Mouse (Mus musculus): Measurements from ENCODE around the gene Mrpl2.

The Mrpl2 gene

GRCm38 (mm10) chr17:46627409-46627808, 18.6 kb upstream of the Mrpl2 start:
- DNase-seq (ENCODE audit: low spot score in 2 of 2): no peak

GRCm38 (mm10) chr17:46628471-46628790, 17.6 kb upstream of the Mrpl2 start:
- no peak for DNase-seq (ENCODE audit: low spot score in 2 of 2)

DNA sequence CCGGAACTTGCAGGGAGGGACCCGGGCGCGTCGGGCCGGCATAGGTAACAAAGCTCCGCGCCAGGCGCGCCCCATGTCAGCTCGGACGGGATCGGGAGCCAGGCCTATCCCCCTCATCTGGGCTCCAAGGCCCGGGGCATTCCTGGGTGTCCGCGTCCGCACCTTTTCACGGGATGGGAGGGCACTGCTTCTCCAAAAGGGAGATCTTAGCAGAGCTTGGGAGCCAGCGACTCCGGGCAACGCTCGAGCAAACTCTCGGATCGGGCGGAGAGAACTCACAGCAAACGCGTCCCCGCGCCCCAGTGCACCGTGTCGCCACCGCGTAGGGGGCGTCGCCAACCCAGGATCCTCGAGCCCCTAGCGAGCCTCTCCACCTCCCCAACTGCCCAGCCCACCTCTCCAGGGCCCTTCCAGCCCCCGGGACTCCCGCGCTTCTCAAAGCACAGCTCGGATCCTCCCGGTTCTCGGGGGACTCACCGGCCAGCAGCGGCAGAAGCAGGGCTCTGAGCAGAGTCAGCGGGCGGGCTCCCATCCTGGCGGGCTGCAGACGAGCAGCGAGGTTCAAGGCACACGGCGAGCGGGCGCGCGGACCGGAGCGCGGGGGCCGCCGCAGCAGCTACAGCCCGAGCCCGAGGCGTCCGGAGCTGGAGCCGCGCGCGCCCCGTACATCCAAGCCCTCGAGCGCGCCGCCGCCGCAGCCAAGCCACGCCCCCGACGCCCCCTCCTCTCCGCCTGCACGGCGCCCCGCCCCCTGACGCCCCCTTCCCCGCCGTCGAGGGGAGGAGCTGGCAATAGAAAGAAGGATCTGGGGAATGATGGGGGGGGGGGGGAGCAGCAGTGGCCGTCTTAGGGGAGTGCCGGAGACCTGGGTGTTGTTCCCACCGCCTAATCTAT, 17.0 kb upstream of the Mrpl2 start, which contains the start of gene Ptk7:
Gene Ptk7, minus strand, starts transcription at position 714 of the 894 bp plus-strand sequence.
- DNase-seq (ENCODE audit: low spot score in 2 of 2): peak; percentile 49 to 53

- no peak for DNase-seq (ENCODE audit: low spot score in 2 of 2)
These were observed 16.2 kb upstream of the Mrpl2 start for GRCm38 (mm10) chr17:46629685-46630441.

- peak; percentile 67 to 80 for DNase-seq (ENCODE audit: low spot score in 2 of 2)
These were observed 9.1 kb upstream of the Mrpl2 start for GRCm38 (mm10) chr17:46636831-46637523.

DNA sequence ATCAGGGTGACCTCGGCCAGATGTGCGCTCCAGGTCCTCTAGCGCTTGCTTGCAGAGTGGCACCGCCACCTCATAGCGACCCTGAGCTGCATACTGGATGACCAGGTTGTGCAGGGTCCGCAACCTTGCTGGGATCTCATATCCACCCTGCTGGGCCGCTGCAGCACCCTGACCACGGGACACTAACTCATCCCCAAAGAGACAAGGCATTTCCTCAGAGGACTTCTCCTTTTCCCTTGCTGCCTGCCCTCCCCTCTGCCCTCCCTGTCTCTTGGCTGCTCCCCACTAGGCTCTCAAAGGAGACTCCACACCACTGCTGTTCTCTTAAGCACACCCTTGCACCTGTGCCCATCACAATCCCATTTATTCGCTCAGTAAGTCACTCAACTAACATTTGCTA, 6.1 kb upstream of the Mrpl2 start:
- no peak for DNase-seq (ENCODE audit: low spot score in 2 of 2)

GRCm38 (mm10) chr17:46642060-46642459, 4.0 kb upstream of the Mrpl2 start:
- DNase-seq (ENCODE audit: low spot score in 2 of 2): no peak

DNA sequence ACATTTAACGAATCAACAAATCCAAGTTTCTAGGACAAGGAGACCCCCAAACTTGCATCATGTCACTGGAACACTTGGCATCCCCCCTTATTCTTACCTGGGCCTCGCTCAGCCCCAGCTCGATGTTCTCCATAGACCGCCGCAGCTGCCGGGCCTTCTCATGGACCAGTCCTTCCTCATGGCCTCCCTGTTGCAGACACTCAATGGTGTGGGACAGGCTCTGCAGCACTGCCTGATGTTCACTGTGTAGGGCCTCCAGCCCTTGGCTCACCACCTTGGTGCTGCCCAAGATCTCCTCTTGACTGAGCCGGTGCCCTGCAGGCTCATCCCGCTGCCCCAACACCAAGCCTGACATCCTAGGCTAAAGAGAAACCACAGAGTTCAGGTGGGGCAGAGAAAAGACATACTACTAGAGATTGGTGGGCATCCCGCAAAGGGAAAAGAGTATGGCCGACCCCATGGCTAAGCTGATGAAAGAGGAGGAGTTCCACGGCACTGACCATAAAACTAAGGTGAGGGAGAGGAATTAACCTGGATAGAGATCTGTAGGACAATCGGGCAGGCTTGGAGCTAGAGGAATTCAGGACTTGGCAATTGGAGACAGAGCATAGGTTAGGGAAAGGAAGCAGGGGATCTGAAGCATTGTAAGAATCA, 1.8 kb upstream of the Mrpl2 start:
- no peak for DNase-seq (ENCODE audit: low spot score in 2 of 2)

GRCm38 (mm10) chr17:46644916-46645475, 1.0 kb upstream of the Mrpl2 start:
- DNase-seq (ENCODE audit: low spot score in 2 of 2): peak in 1 of 2 experiments; percentile 24

DNA sequence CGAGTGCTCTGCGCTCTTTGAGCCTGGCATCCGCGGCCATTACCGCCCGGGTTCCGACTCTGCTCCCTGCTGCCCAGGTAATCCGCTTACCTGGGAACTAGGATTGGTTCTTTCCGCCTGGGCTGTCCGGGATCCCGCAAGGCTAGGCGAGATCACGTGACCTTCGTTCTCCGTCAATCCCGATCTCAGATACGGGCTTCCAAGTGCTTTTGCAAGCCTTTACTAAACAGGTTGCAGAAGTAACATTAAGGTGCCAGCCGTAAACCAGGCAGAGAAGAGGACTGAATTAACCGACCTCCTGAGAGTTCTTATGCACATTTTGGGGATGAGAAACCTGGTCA, 263 bp downstream of the Mrpl2 start:
- DNase-seq (ENCODE audit: low spot score in 2 of 2): no peak

GRCm38 (mm10) chr17:46647279-46647678, 1.2 kb downstream of the Mrpl2 start:
- DNase-seq (ENCODE audit: low spot score in 2 of 2): no peak

DNA sequence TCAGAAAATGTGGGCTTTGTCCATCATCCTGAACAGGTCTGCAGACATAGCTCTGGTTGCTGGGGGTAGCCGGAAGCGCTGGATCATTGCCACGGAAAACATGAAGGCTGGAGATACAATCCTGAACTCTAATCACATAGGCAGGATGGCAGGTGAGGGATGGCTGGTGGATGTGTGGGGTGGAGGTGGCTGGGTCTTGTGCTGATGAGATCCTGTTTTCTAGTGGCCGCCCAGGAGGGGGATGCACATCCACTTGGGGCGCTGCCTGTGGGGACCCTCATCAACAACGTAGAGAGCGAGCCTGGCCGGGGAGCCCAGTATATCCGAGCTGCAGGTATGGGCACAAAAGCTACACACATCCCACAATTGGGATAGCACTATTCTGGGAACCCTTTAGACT, 2.4 kb downstream of the Mrpl2 start:
- DNase-seq (ENCODE audit: low spot score in 2 of 2): no peak

DNA sequence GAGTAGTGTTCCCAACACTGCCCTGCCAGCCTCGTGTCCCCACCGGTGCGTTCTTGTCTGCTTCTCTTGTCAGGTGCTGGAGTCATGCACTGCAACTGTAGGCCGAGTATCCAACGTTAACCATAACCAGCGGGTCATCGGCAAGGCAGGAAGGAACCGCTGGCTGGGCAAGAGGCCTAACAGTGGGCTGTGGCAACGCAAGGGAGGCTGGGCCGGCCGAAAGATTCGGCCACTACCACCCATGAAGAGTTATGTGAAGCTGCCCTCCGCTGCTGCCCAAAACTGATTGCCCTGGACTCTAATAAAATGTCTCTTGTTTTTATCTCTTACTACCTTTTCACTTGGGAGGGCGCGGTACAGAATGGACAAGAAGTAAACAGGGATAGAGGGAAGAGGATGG, 3.8 kb downstream of the Mrpl2 start:
- DNase-seq (ENCODE audit: low spot score in 2 of 2): no peak

- peak; percentile 88 to 90 for DNase-seq (ENCODE audit: low spot score in 2 of 2)
These were observed 4.4 kb downstream of the Mrpl2 start, which contains the start of gene Cul7 for GRCm38 (mm10) chr17:46650232-46651031. Cul7 (plus strand) TSS chr17:46650337.

DNA sequence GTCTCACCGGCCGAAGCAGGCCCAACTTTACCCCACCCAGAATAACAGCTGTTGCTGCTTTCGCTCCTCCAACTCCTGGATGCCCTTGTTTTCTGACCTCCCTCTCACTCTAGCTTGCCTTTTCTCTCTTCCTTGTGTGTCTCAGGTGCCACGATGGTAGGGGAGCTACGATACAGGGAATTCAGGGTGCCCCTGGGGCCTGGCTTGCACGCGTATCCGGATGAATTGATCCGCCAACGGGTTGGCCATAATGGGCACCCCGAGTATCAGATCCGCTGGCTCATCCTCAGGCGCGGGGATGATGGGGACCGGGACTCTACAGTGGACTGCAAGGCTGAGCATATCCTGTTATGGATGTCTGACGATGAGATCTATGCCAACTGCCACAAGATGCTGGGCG, 5.3 kb downstream of the Mrpl2 start:
- DNase-seq (ENCODE audit: low spot score in 2 of 2): no peak

GRCm38 (mm10) chr17:46651755-46652547, 5.9 kb downstream of the Mrpl2 start:
- DNase-seq (ENCODE audit: low spot score in 2 of 2): no peak

GRCm38 (mm10) chr17:46656054-46656453, 10.0 kb downstream of the Mrpl2 start:
- no peak for DNase-seq (ENCODE audit: low spot score in 2 of 2)

DNA sequence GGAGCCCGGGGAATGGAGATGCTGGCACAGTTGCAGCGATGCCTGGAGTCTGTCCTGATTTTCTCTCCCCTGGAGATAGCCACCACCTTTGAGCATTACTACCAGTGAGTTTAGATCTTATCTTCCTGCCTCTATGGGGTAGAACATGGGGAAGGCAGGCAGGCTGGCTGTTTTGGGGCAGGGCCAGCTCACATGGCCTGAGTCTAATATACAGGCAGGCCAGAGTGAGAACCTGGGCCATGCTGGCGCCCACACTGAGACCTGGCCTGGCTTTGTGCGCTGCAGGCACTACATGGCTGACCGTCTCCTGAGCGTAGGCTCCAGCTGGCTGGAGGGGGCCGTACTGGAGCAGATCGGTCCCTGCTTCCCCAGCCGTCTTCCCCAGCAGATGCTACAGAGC, 15.3 kb downstream of the Mrpl2 start:
- no peak for DNase-seq (ENCODE audit: low spot score in 2 of 2)

GRCm38 (mm10) chr17:46661981-46662380, 16.0 kb downstream of the Mrpl2 start:
- DNase-seq (ENCODE audit: low spot score in 2 of 2): no peak

DNA sequence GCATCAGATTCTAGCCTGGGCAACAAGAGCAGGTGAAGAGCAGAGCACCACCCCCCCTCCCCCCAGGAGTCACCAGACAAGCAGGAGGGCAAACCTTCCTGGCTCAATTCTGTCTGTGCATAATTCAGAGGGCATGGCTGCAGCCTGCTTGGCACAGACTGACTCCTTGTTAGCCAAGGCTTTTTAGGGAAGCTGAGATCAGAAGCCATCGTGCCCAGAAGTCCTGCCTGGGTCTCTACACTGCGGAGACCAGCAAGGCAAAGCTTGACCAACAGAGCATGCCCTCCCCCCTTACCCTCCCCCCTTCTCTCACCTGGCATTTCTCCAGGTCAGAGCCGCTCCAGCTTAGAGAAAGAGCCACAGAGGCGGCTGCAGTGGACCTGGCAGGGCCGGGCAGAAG, 16.7 kb downstream of the Mrpl2 start:
- no peak for DNase-seq (ENCODE audit: low spot score in 2 of 2)
